Mouse (Mus musculus) layer of hippocampus, adult 8-10 months (tissue): ENCODE results near the gene Clk2. TPM values are rescaled to one million over a fixed set of nuclear protein-coding genes. Genes with fewer than 3 reads are reported as not detected.
"Not testable (repeated sequence)": the region's sequence is repeated elsewhere in the genome, so short reads cannot be mapped to it uniquely, and the experiment has no call there.

ENCODE experiments used
- DNase-seq, 2 experiments: peaks; one replicate each; pipeline ENCODE4 v3.0.0; 2022; ENCODE audit warnings: low spot score in 2 of 2
- total RNA-seq, 4 experiments: library from RNA; stranded (reverse); gene quantifications; 2 replicates each; pipeline ENCODE4 v1.2.4; 2022

The Clk2 gene
- total RNA-seq, 4 experiments from 2014 or later, result 44.5 to 54.1 (median 48.9) TPM

GRCm38 (mm10) chr3:89188478-89188875 lies 23.9 kb downstream of the Clk2 start:
- DNase-seq, result no peak

- DNase-seq, result no peak
Observed at GRCm38 (mm10) chr3:89190436-89190835, 25.8 kb downstream of the Clk2 start.

- no peak for DNase-seq
Observed at GRCm38 (mm10) chr3:89193351-89193750, 28.8 kb downstream of the Clk2 start.

GRCm38 (mm10) chr3:89193853-89194252 lies 29.3 kb downstream of the Clk2 start:
- no peak for DNase-seq

- DNase-seq, result peak; percentile 79 to 83
Observed at GRCm38 (mm10) chr3:89195979-89196877, 31.6 kb downstream of the Clk2 start.

GRCm38 (mm10) chr3:89199839-89200238 lies 35.2 kb downstream of the Clk2 start:
- DNase-seq, result no peak

- DNase-seq, result peak; percentile 81 to 88
Observed at GRCm38 (mm10) chr3:89202253-89203141, 37.9 kb downstream of the Clk2 start, which contains the start of gene Gba. Gene Gba, plus strand, starts transcription at chr3:89202928.

- no peak for DNase-seq
Observed at GRCm38 (mm10) chr3:89203142-89203514, 38.5 kb downstream of the Clk2 start.

GRCm38 (mm10) chr3:89206079-89206478 lies 41.5 kb downstream of the Clk2 start:
- DNase-seq, result no peak

- DNase-seq, result no peak
Observed at GRCm38 (mm10) chr3:89206695-89207094, 42.1 kb downstream of the Clk2 start.

GRCm38 (mm10) chr3:89208075-89208657 lies 43.6 kb downstream of the Clk2 start:
- DNase-seq, result no peak

- DNase-seq, result no peak
Observed at GRCm38 (mm10) chr3:89208736-89209135, 44.1 kb downstream of the Clk2 start.

GRCm38 (mm10) chr3:89209731-89210130 lies 45.1 kb downstream of the Clk2 start:
- DNase-seq, result no peak

GRCm38 (mm10) chr3:89210162-89210561 lies 45.6 kb downstream of the Clk2 start:
- DNase-seq, result no peak

- no peak for DNase-seq
Observed at GRCm38 (mm10) chr3:89210731-89211130, 46.1 kb downstream of the Clk2 start.

- DNase-seq, result peak; percentile 87 to 90
Observed at GRCm38 (mm10) chr3:89213803-89214530, 49.4 kb downstream of the Clk2 start.

- no peak for DNase-seq
Observed at GRCm38 (mm10) chr3:89214681-89215411, 50.3 kb downstream of the Clk2 start, which contains the start of gene Thbs3. Gene Thbs3, plus strand, starts transcription at chr3:89215180.

GRCm38 (mm10) chr3:89215853-89216252 lies 51.3 kb downstream of the Clk2 start:
- peak; percentile 74 to 87 for DNase-seq

GRCm38 (mm10) chr3:89216407-89216806 lies 51.8 kb downstream of the Clk2 start:
- not testable (repeated sequence) for DNase-seq

GRCm38 (mm10) chr3:89218271-89218670 lies 53.7 kb downstream of the Clk2 start:
- DNase-seq, result no peak
